Mouse (Mus musculus) urinary bladder, postnatal 0 days (tissue): Measurements from ENCODE around the gene Fndc3b. TPM values are rescaled to one million over a fixed set of nuclear protein-coding genes. Genes with fewer than 3 reads are reported as not detected.

Experiments used
- microRNA-seq: library from miRNA; unstranded; fragments of <30 nt; microRNA quantifications from one replicate; pipeline ENCODE4, GENCODE M21; 2016
- polyA plus RNA-seq: library from polyadenylated mRNA; unstranded; fragments of >200 nt; fragmentation: Nextera tagmentation; extraction: Ambion mirVana; gene quantifications from 2 replicates; pipeline ENCODE4 v1.2.1, GENCODE M21; 2015

Fndc3b gene
- polyA plus RNA-seq: 19.8 and 25.8 TPM in 2 replicates

GRCm38 (mm10) chr3:27710648-27711428 is at the start of gene Fndc3b:
TSS of gene Fndc3b (minus strand) at chr3:27711307.

GRCm38 (mm10) chr3:27371276-27371621 is 339.9 kb downstream of the Fndc3b start, which contains the start of gene Ghsr:
TSS of gene Ghsr (plus strand) at chr3:27371351.

Small RNA genes lying within 50 kb of the gene (microRNA-seq; reads per million reads assigned to microRNA genes)
- gene Mir3092: not detected

Other genes starting within 250 kb of the Fndc3b start
- gene Tmem212, start 185.1 kb upstream of the Fndc3b start, polyA plus RNA-seq: not detected in 2 replicates
- 4.3 and 4.7 TPM in 2 replicates for gene Pld1, start 227.4 kb upstream of the Fndc3b start, polyA plus RNA-seq